Mouse (Mus musculus) liver, adult 2 months (tissue): ENCODE data around the gene Dhcr24.

ENCODE experiments used
- CTCF ChIP-seq: fragments of 200-500 bp; IDR thresholded peaks from 2 replicates; pipeline ENCODE4 v1.5.1; 2011; ENCODE audit warnings: low read depth, low read length, control low read depth
- POLR2A ChIP-seq: fragments of 200-500 bp; IDR thresholded peaks from 2 replicates; pipeline ENCODE4 v1.6.1; 2011; ENCODE audit warnings: low read length, control low read depth; ENCODE audit not compliant: insufficient read depth; ENCODE audit errors: extremely low read depth

DNA sequence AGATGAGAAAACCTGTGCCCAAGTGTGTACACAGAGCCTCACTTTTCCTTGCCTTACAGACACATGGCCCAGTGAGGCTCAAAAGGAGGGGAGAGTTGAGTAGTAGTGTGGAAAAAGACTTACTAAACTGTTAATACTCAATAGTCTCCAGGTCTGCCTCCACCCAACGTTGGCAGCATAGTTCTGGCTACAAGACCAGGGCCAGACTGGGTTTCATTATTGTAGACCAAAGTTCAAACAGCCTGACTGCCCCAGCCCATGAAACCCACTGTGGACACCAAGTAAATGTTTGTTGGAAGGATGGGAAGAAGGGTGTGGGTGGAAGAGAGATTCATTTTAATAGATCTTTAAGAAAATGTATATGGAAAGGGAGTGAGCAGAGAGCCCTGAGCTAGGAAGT lies 13.9 kb upstream of the Dhcr24 start:
- TF ChIP-seq CTCF (no peak), POLR2A (no peak)
